Mouse (Mus musculus): Measurements from ENCODE around the gene Caln1. TPM values are rescaled to one million over a fixed set of nuclear protein-coding genes. Genes with fewer than 3 reads are reported as not detected.

The Caln1 gene
- polyA plus RNA-seq, 1 experiment from 2014 or later = 0.27 TPM

DNA sequence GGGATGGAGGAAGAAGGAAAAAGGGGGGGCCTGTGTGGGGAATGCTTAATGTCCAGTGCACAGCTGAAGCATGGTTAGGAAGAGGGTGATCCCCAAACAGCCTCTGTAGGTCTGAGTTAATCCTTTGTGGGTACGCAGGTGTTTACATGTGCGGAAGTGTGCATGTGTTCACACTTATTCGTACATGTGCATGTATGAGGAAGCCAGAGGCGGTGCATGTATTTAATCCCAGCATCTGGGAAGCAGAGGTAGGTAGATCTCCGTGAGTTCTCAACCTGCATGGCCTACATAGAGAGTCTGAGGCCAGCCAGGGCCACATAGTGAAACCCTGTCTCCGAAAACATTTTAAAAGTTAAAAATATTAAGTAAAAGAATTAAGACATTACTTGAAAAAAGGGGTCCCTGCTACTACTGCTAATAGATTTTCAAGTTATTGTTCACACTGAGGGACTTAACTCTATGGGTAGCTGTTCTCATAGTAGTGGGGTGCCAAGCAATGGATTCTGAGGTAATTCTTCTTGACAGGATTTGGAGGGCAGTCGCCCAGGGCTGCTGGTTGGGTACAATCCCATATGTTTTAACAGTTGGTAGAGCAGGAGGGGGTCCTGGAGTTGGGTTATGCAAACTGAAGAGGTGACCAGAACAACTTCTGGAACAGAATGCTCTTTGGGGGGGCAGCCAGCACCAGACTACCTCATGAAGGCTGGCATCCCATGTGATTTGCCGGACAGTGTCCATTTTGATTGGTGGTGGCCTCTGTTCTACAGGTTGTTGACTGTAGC lies 31.1 kb downstream of the Caln1 start:
- Histone ChIP-seq H3K4me1 (no peaks in the 10 kb centered on the region), H3K36me3 (replicated peaks) (no peaks in the 10 kb centered on the region), H3K27ac (replicated peaks) (no peak overlapping the region), H3K4me3 (no peak overlapping the region), H3K27me3 (replicated peaks; ENCODE audit: low read depth, poor library complexity, severe bottlenecking) (no peaks in the 10 kb centered on the region), H3K9me3 (0 out of 2 replicates have a peak, but pooled peaks cover 6% of the 10 kb centered on the region)
- DNase-seq (ENCODE audit: low spot score) = no peak
- 92% methylated on average over 8 of the region's 8 CpGs for WGBS

GRCm38 (mm10) chr5:130405201-130405600 lies 35.9 kb downstream of the Caln1 start:
- Histone ChIP-seq H3K4me1 (no peaks in the 10 kb centered on the region), H3K9me3 (0 out of 2 replicates have a peak, but pooled peaks cover 6% of the 10 kb centered on the region), H3K36me3 (replicated peaks) (no peaks in the 10 kb centered on the region), H3K27me3 (replicated peaks; ENCODE audit: low read depth, poor library complexity, severe bottlenecking) (no peaks in the 10 kb centered on the region), H3K4me3 (no peak overlapping the region), H3K27ac (replicated peaks) (no peak overlapping the region)
- peak; percentile 66 for DNase-seq (ENCODE audit: low spot score)
- 54% methylated on average over 1 of the region's 1 CpGs for WGBS

DNA sequence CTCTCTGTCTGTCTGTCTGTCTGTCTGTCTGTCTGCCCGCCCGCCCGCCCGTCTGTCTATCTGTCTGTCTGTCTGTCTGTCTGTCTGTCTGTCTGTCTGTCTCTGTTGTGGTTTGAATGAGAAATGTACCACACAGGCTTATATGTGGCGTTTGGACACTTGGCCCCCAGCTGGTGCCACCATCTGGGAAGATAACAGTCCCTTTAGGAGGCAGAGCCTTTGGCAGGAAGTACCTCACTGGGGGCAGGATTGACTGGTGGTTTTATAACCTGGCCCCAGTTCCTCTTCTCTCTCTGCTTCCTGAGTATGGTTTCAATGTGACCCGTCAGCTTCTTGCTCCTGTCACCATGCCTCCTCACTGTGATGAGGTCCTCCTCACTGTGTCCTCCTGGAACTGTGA lies 40.5 kb downstream of the Caln1 start:
- no peaks in the 10 kb centered on the region for H3K27me3 ChIP-seq (replicated peaks; ENCODE audit: low read depth, poor library complexity, severe bottlenecking)
- peaks cover 3% of the 10 kb centered on the region; the same call in 1 of the 2 replicates for H3K9me3 ChIP-seq
- H3K4me1 ChIP-seq = no peaks in the 10 kb centered on the region
- no peaks in the 10 kb centered on the region for H3K36me3 ChIP-seq (replicated peaks)
- H3K27ac ChIP-seq (replicated peaks) = no peak overlapping the region
- no peak for DNase-seq (ENCODE audit: low spot score)
- no peak overlapping the region for H3K4me3 ChIP-seq
- 92% methylated on average over 6 of the region's 6 CpGs for WGBS

DNA sequence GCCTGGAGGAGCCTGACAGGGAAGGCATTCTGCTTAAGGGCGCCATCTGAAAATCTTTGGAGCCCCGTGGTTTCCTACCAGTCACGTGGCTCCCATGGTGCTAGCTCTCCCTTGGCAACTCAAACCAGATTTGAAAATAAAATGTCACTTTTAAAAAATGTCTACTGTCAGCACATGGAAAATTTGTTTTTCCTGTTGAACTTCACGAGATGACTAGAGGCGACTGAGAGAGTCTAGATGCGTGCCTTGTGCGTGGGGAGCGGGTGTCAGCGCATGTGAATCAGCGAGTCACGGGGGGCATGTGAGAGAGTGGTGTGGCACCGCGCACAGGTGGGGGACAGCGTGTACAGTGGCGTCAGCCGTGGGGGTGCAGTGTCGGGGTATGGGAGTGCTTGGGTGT lies 42.3 kb downstream of the Caln1 start:
- no peaks in the 10 kb centered on the region for H3K27me3 ChIP-seq (replicated peaks; ENCODE audit: low read depth, poor library complexity, severe bottlenecking)

GRCm38 (mm10) chr5:130447438-130447837 lies 78.2 kb downstream of the Caln1 start:
- DNase-seq (ENCODE audit: low spot score) = no peak
- Histone ChIP-seq H3K4me1 (peaks cover 21% of the 10 kb centered on the region), H3K9me3 (no peaks in the 10 kb centered on the region), H3K27me3 (replicated peaks; ENCODE audit: low read depth, poor library complexity, severe bottlenecking) (peaks cover 74% of the 10 kb centered on the region), H3K4me3 (no peak overlapping the region), H3K36me3 (replicated peaks) (no peaks in the 10 kb centered on the region), H3K27ac (replicated peaks) (no peak overlapping the region)
- 41% methylated on average over 6 of the region's 6 CpGs for WGBS

More for the DNA sequence above, 42.3 kb downstream of the Caln1 start:
- Histone ChIP-seq H3K36me3 (replicated peaks) (no peaks in the 10 kb centered on the region), H3K4me3 (no peak overlapping the region), H3K9me3 (peaks cover 3% of the 10 kb centered on the region; the same call in 1 of the 2 replicates), H3K4me1 (no peaks in the 10 kb centered on the region), H3K27ac (replicated peaks) (no peak overlapping the region)
- 94% methylated on average over 17 of the region's 17 CpGs for WGBS
- no peak for DNase-seq (ENCODE audit: low spot score)

GRCm38 (mm10) chr5:130448491-130448890 lies 79.2 kb downstream of the Caln1 start:
- Histone ChIP-seq H3K4me1 (peaks cover 21% of the 10 kb centered on the region), H3K27ac (replicated peaks) (peak overlapping the region; percentile 57), H3K36me3 (replicated peaks) (no peaks in the 10 kb centered on the region), H3K27me3 (replicated peaks; ENCODE audit: low read depth, poor library complexity, severe bottlenecking) (peaks cover 80% of the 10 kb centered on the region), H3K4me3 (peak overlapping the region; percentile 69), H3K9me3 (no peaks in the 10 kb centered on the region)
- under 1% methylated on average over 20 of the region's 20 CpGs for WGBS
- peak; percentile 58 for DNase-seq (ENCODE audit: low spot score)

- H3K4me3 ChIP-seq = peak overlapping the region; percentile 69
- no peaks in the 10 kb centered on the region for H3K9me3 ChIP-seq
- no peaks in the 10 kb centered on the region for H3K36me3 ChIP-seq (replicated peaks)
- peak; percentile 59 for DNase-seq (ENCODE audit: low spot score)
- peaks cover 83% of the 10 kb centered on the region for H3K27me3 ChIP-seq (replicated peaks; ENCODE audit: low read depth, poor library complexity, severe bottlenecking)
- under 1% methylated on average over 77 of the region's 77 CpGs for WGBS
- H3K27ac ChIP-seq (replicated peaks) = peak overlapping the region; percentile 57
- H3K4me1 ChIP-seq = peaks cover 21% of the 10 kb centered on the region
These were observed 79.9 kb downstream of the Caln1 start for GRCm38 (mm10) chr5:130448931-130449856.

GRCm38 (mm10) chr5:130450031-130450541 lies 80.8 kb downstream of the Caln1 start:
- Histone ChIP-seq H3K9me3 (no peaks in the 10 kb centered on the region), H3K36me3 (replicated peaks) (no peaks in the 10 kb centered on the region), H3K4me3 (peak overlapping the region; percentile 69), H3K27ac (replicated peaks) (no peak overlapping the region), H3K27me3 (replicated peaks; ENCODE audit: low read depth, poor library complexity, severe bottlenecking) (peaks cover 83% of the 10 kb centered on the region), H3K4me1 (peaks cover 21% of the 10 kb centered on the region)
- 4% methylated on average over 14 of the region's 14 CpGs for WGBS
- DNase-seq (ENCODE audit: low spot score) = peak; percentile 21

DNA sequence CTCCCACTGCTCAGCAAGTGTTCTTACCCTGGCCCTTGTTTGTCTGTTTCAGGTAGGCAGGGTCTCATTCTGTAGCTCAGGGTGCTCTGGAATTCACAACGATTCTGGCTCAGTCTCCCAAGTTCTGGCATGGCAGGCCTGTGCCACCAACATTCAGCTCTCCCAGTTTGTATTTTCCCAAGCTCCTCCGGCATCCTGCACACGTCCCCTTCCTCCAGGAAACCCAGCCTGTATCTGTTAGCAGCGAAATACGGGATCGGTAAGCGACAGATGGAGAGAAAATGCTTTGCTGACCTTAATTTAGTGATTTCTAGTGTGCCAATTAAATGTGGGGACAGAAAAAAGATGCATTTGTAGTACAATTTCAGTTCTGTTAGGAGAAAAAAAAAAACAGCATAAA lies 88.8 kb downstream of the Caln1 start:
- no peak for DNase-seq (ENCODE audit: low spot score)
- Histone ChIP-seq H3K27ac (replicated peaks) (no peak overlapping the region), H3K4me3 (no peak overlapping the region), H3K4me1 (no peaks in the 10 kb centered on the region), H3K36me3 (replicated peaks) (no peaks in the 10 kb centered on the region), H3K9me3 (no peaks in the 10 kb centered on the region), H3K27me3 (replicated peaks; ENCODE audit: low read depth, poor library complexity, severe bottlenecking) (peaks cover 5% of the 10 kb centered on the region; the same call in 1 of the 2 replicates)
- WGBS = 92% methylated on average over 7 of the region's 7 CpGs

DNA sequence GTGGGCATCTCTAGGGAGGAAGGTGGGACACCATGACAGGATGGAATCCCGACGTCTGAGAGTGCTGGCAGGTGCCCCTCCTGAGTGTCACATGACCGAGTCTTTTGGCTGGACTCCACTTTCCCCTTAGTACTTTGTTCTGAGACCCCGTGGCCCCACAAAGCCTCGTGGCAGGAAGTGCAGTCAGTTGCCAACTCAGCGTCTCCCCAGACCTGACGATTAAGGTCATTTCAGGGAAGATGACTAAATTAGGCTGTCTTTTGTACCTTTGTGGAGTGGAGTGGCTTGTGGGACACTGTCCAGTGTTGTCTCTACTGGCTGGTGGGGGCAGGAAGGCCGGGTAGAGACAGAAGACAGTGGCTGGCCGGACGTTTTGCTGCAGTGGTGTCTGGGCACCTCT lies 103.0 kb downstream of the Caln1 start:
- DNase-seq (ENCODE audit: low spot score) = no peak
- Histone ChIP-seq H3K27me3 (replicated peaks; ENCODE audit: low read depth, poor library complexity, severe bottlenecking) (no peaks in the 10 kb centered on the region), H3K4me3 (no peak overlapping the region), H3K4me1 (0 out of 2 replicates have a peak, but pooled peaks cover 3% of the 10 kb centered on the region), H3K27ac (replicated peaks) (no peak overlapping the region), H3K36me3 (replicated peaks) (no peaks in the 10 kb centered on the region), H3K9me3 (no peaks in the 10 kb centered on the region)
- 79% methylated on average over 10 of the region's 10 CpGs for WGBS

DNA sequence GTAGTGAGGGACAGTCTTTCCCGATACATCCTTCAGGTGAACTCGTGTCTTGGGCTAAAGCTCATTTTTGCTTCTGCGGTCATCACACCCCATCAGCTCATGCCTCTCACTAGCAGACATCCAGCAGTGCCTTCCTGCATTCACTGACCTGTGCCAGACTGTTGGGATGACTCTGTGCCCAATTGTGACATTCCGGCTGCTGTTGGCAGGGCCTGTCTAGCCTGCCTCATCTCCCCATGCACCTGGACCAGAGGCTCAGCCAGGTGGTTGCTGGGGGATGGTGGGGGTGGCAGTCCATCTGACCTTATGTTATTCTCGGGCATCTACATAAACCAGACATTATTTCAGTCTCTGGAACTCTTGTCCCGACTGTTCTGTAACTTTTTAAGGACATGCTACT lies 105.6 kb downstream of the Caln1 start:
- Histone ChIP-seq H3K4me3 (no peak overlapping the region), H3K4me1 (0 out of 2 replicates have a peak, but pooled peaks cover 3% of the 10 kb centered on the region), H3K27me3 (replicated peaks; ENCODE audit: low read depth, poor library complexity, severe bottlenecking) (no peaks in the 10 kb centered on the region), H3K36me3 (replicated peaks) (no peaks in the 10 kb centered on the region), H3K9me3 (no peaks in the 10 kb centered on the region), H3K27ac (replicated peaks) (no peak overlapping the region)
- 87% methylated on average over 6 of the region's 6 CpGs for WGBS
- DNase-seq (ENCODE audit: low spot score) = no peak

DNA sequence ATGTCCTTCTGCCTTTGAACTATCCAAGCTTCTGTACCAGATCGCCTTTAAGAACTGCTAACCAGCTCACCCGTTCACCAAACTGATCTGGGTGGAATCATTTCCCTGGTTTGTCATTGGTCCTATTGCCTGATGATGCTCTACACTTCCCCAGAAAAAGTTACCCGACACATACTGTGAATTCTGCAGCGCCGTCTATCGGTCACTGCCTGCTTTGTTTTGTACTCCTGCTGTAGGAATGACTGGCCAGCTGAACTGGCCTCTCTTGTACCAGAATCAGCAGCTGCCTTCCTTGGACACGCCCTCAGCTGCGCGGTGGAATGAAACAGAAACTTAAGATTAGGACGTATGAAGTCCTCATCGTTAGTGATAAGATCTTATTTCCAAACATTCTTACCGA lies 107.5 kb downstream of the Caln1 start:
- WGBS = 72% methylated on average over 12 of the region's 12 CpGs
- no peak overlapping the region for H3K27ac ChIP-seq (replicated peaks)
- H3K36me3 ChIP-seq (replicated peaks) = no peaks in the 10 kb centered on the region
- H3K4me1 ChIP-seq = 0 out of 2 replicates have a peak, but pooled peaks cover 3% of the 10 kb centered on the region
- no peaks in the 10 kb centered on the region for H3K27me3 ChIP-seq (replicated peaks; ENCODE audit: low read depth, poor library complexity, severe bottlenecking)
- no peaks in the 10 kb centered on the region for H3K9me3 ChIP-seq
- no peak overlapping the region for H3K4me3 ChIP-seq
- no peak for DNase-seq (ENCODE audit: low spot score)
